Mouse (Mus musculus) macrophage (primary cell): ENCODE data around the gene Arpp21. TPM values are rescaled to one million over a fixed set of nuclear protein-coding genes. Genes with fewer than 3 reads are reported as not detected.

Experiments
- H3K27ac ChIP-seq: fragments of 350-480 bp; formaldehyde crosslinking; 2 replicates; pipeline ENCODE4 v1.9.0; 2021
- H3K36me3 ChIP-seq: fragments of 350-480 bp; formaldehyde crosslinking; 2 replicates; pipeline ENCODE4 v1.9.0; 2021; ENCODE audit errors: inconsistent target
- H3K4me3 ChIP-seq: fragments of 350-480 bp; formaldehyde crosslinking; 2 replicates; pipeline ENCODE4 v1.9.0; 2021; ENCODE audit errors: inconsistent target
- H3K79me2 ChIP-seq: fragments of 350-480 bp; formaldehyde crosslinking; 2 replicates; pipeline ENCODE4 v1.9.0; 2021; ENCODE audit errors: inconsistent target
- WGBS: methylation state at CpG from one replicate; pipeline ENCODE4 v1.1.7; 2026; ENCODE audit warnings: inconsistent platforms; ENCODE audit not compliant: missing documents; 5-methylcytosine and 5-hydroxymethylcytosine counted together
- polyA plus RNA-seq: library from polyadenylated mRNA; stranded (reverse); fragments of 250-400 nt; gene quantifications from 3 replicates; pipeline ENCODE4 v1.2.4, GENCODE M21; 2018; ENCODE audit warnings: inconsistent platforms

Arpp21 gene
- polyA plus RNA-seq, 1 experiment from 2014 or later = 0.19 TPM

DNA sequence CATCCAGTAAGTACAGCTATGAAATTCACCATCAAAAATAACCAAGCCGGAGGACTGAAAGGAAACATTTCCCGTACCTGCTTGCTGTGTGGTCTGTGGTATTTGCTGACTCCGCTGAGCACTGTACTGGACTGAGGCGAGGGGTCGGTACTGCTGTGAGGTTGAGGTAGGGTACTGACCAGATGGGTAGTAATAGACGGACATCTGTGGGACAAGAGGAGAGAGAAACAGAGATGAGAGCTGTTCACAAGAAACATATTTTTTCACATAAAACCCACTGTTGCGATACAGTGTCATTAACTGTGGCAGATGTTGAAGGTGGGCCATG lies 116.7 kb downstream of the Arpp21 start:
- WGBS = 27% methylated on average over 7 of the region's 7 CpGs
- no peaks in the 10 kb centered on the region for H3K79me2 ChIP-seq
- H3K27ac ChIP-seq = no peak overlapping the region
- no peak overlapping the region for H3K4me3 ChIP-seq
- H3K36me3 ChIP-seq = no peaks in the 10 kb centered on the region

DNA sequence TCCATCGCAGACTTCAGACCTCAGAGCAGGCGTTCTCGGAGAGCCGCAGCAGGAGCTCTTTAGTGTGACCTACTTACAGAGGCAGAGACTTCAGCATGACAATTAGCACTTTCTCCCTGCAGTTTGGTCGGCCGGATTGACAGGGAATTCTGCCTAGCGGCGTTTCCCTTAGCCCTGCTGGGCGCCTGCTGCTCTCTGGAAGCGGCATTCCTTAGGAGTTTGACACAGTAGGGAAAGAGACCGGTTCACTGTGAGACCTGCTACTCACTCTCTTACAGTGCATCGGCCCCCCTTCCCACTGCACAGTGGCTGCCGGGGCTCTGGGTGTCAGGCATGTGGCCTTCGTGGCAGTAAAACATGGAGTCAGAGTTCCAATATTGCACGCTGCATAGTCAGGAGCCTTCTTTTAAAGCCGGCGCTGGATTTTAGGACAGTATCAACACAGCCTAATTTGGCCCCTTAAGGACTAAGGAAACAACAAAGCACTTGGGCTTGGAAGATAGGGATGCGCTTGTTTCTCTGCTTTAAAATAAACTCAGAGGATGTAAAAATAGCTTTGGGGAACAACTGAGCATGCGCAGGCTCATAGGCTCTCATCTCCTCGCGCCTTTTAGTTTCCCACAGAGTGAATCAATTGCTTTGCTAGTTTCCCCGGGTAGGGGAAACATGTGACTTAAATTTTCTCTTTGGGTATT lies 117.2 kb downstream of the Arpp21 start:
- Histone ChIP-seq H3K4me3 (no peak overlapping the region), H3K27ac (no peak overlapping the region), H3K79me2 (no peaks in the 10 kb centered on the region), H3K36me3 (no peaks in the 10 kb centered on the region)
- WGBS = 25% methylated on average over 22 of the region's 22 CpGs

DNA sequence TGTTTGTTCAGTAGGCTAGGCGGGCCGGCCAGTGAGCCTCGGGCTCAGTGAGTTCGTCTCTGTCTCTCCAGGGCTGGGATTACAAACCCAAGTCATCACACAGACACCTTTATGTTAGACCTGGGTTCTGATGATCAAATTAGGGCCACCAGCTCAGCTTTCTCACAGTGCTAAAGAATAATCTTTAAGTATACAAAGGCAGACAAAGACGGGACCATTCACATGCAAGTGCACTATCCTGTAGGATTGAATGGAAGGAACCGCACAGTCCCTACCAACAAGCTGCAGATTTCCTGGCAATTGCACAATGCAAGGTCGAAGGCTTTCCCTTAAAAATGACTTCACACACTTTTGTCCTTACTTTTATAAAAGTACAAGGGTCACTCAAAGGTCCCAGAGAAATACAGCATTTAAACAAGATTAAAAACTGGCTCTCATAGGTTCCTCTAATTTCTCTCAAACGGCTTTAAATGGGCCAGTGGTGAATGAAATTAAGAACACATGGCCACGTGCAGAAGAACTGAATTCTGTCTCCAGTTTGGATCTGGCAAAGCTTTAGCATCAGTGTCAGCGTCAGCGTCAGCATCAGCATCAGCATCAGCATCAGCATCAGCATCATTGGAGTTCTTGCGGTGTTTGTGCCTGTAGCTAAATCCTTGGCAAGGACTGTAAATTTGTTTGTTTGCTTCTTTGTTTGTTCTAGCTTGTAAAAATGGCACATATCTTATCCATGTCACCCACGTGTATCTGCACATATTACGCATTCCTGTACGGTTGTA lies 117.9 kb downstream of the Arpp21 start:
- no peak overlapping the region for H3K4me3 ChIP-seq
- H3K27ac ChIP-seq = no peak overlapping the region
- H3K79me2 ChIP-seq = no peaks in the 10 kb centered on the region
- no peaks in the 10 kb centered on the region for H3K36me3 ChIP-seq
- WGBS = 55% methylated on average over 15 of the region's 15 CpGs

DNA sequence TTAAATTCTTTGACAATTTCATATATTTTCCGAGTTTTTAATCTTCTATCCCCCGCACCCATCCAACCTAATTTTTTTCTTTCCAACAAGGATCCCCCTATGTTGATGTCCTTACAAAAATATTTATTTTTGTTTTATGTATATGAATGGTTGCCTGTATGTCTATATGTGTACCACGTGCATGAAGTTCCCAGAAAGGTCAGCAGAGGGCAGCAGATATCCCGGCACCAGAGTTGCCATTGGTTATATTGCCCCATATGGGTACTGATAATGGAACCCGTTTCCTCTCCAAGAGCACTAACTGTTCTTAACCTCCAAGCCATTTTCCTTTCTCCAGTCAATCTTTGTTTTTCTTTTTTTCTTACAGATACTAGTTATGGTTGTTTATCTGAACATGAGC lies 124.1 kb downstream of the Arpp21 start:
- Histone ChIP-seq H3K79me2 (no peaks in the 10 kb centered on the region), H3K36me3 (no peaks in the 10 kb centered on the region), H3K27ac (no peak overlapping the region), H3K4me3 (no peak overlapping the region)
- WGBS = 91% methylated on average over 4 of the region's 5 CpGs

DNA sequence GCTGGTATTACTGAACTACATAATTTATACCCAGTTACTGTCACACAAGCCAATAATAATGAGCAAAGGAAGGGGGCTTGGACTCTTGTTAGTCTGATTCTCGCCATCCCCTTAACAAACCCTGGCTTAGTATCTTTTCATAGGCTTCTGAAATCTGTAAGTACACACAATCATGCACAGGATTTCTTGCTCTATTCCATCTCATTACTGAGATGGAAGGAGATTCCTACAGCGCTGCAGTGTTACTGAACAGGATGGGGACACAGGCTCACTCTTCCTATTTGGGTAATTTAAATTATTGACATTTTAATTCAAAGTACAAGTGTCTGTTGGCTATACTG lies 132.9 kb downstream of the Arpp21 start:
- Histone ChIP-seq H3K27ac (no peak overlapping the region), H3K4me3 (no peak overlapping the region), H3K79me2 (no peaks in the 10 kb centered on the region), H3K36me3 (no peaks in the 10 kb centered on the region)
- 100% methylated on average over 1 of the region's 2 CpGs for WGBS

DNA sequence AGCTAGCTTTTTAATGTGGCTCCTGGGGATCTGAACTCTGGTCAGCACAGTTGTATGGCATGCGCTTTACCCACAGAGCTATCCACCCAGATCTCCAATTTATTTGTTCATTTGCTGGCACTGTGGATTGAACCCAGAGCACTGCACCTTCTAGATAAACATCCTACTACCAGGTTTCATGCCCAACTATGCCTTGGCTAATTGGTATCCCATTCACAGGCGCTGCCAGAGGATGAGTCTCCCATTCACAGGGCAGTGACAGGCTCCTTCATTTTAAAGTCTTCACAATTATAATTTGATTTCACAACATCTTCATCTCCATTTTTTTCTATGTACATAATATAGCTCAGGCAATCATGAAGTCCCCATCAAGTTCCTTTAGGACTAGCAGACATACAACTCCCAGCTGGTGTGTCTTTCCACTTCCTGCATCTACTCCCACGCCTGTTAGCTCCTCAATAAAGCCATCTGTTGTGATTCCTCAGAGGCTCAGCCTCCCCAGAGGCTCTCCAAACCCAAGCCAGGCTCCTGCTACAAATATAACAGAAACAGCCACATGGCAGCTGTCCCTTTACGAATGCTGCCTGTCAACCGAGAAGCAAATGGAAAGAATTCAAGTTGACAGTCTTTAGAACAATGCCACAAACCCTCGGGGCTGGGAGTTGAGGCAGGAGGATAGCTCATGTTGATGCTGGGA lies 133.4 kb downstream of the Arpp21 start:
- WGBS = 80% methylated on average over 6 of the region's 6 CpGs
- Histone ChIP-seq H3K79me2 (no peaks in the 10 kb centered on the region), H3K36me3 (no peaks in the 10 kb centered on the region), H3K4me3 (no peak overlapping the region), H3K27ac (no peak overlapping the region)

DNA sequence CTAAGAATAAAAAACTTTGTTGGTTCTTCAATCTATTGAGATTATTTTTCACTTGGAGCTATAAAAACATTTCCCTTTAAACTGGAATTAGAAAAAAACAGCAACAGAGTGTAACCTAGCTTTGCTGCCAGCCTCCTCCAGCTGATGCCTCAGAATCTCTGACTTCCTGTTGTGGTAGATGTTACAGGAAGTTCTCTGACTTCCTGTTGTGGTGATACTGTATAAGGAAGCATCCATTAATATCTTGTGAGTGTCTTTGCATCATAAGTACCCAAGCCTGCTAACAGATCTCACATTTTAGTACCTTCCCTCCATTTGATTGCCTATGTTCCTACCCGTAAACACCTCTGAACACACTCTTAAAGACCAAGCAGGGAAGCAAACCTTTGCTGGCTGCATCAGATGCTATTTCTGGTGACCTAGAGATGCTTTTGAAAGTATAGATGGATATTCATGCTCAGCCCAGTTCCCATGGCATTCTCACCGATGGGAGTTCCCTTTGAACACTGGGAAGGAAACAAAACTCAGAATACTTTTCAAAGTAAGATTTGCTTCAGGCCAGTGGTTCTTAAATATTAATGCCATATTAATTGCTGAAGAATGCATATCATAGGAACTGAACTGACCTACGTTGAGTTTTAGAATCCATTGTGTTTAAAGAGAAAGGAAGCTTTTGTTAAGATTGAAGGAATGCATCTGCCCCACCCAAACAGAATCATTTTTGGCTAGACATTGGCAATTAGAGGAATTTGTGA lies 134.7 kb downstream of the Arpp21 start:
- Histone ChIP-seq H3K79me2 (no peaks in the 10 kb centered on the region), H3K36me3 (no peaks in the 10 kb centered on the region), H3K4me3 (no peak overlapping the region), H3K27ac (no peak overlapping the region)
- WGBS = 82% methylated on average over 3 of the region's 3 CpGs

DNA sequence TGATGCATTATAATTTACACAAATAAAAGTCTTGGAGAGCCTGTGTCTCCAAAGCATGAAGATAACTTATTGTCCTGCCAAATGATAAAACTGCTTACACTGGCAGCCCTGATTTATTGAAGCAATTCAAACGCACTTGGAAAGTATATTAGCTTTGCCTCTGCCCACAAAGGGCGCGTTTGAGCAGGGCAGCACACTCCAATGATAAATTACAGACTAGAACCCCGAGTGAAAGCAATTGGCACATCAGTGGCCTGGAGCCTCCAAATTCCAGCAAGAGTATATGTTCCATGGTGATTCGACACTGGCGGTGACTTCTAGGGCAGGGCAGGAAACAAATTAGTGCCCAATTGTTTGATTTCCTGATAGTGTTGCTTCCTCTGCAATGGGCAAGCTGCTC lies 137.5 kb downstream of the Arpp21 start:
- Histone ChIP-seq H3K36me3 (no peaks in the 10 kb centered on the region), H3K27ac (no peak overlapping the region), H3K4me3 (no peak overlapping the region), H3K79me2 (no peaks in the 10 kb centered on the region)
- 91% methylated on average over 6 of the region's 6 CpGs for WGBS

DNA sequence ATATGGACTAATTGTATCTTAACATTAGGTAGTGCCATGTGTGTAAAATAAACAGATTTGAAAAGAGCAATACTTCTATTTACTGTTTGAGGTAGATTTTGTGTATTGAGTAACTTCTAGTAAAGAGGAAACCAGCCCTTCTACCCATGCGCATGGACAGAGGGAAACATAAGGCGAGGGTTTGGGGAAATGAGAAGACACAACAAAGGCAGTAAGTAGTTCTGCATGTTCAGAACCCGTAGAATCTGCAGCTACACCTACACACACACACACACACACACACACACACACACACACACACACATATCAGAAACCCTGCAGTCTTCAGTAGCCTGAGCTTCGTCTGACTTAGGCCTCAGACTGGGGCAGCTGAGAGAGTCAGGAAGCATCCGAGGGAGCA lies 140.0 kb downstream of the Arpp21 start:
- 54% methylated on average over 5 of the region's 5 CpGs for WGBS
- Histone ChIP-seq H3K79me2 (no peaks in the 10 kb centered on the region), H3K4me3 (no peak overlapping the region), H3K27ac (no peak overlapping the region), H3K36me3 (no peaks in the 10 kb centered on the region)

DNA sequence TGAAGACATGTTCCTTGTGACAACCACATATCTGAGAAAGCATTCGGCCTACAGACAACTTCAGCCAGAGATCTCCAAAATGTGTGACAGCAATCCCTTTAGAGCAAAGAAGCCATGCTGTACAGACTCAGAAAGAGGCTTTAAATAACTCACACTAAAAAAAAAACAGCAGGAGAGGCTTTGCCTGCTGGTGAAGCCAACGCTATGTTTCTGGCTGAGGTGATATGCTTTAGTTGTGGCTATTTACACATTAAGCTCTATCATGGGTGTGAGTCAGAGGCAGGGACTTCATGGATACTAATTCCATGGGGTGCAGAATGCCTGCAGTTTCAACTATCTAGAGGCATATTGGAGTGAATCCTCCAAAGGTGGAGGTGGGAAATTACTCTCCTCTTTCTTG lies 140.5 kb downstream of the Arpp21 start:
- H3K36me3 ChIP-seq = no peaks in the 10 kb centered on the region
- H3K27ac ChIP-seq = no peak overlapping the region
- H3K4me3 ChIP-seq = no peak overlapping the region
- 83% methylated on average over 2 of the region's 2 CpGs for WGBS
- H3K79me2 ChIP-seq = no peaks in the 10 kb centered on the region

DNA sequence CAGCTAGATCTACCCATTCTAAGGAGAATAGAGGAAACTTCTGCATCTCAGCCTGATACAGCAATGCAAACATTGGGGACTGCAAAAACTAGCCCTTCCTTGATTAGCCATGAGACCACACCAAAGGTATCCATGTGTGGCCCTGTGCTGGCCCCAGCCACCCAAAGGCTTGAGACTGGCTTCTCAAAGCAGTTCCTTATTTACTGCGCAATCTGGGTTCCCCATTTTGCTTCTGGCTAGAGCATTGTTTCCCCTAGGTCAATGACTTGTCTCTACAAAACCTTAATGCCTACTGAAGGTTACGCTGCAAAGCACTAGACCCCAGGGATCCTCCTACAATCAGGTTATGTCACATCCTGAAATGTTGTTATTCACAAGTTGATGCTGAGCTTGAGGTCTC lies 156.8 kb downstream of the Arpp21 start:
- WGBS = 69% methylated on average over 2 of the region's 2 CpGs
- no peaks in the 10 kb centered on the region for H3K36me3 ChIP-seq

DNA sequence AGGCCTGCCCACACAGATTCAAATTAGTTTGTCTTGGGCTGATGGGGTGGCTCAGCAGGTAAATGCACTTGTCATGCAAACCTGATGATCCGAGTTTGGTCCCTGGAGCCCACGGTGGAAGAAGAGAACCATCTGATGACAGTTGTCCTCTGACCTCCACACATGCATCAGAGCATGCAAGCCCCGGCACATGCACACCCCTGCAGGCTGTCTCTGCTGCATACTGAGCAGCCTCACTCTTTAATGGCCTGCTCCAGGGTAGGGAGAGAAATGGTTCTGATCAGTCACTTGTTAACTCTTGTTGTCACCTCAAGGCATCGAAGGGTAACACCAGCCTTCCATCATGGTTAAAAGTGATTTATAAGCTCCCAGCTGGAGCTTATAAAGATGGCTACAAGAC lies 157.3 kb downstream of the Arpp21 start:
- WGBS = 92% methylated on average over 4 of the region's 4 CpGs
- H3K79me2 ChIP-seq = no peaks in the 10 kb centered on the region
- no peaks in the 10 kb centered on the region for H3K36me3 ChIP-seq
- no peak overlapping the region for H3K27ac ChIP-seq
- H3K4me3 ChIP-seq = no peak overlapping the region

More for the DNA sequence above, 156.8 kb downstream of the Arpp21 start:
- no peaks in the 10 kb centered on the region for H3K79me2 ChIP-seq
- no peak overlapping the region for H3K27ac ChIP-seq
- no peak overlapping the region for H3K4me3 ChIP-seq

DNA sequence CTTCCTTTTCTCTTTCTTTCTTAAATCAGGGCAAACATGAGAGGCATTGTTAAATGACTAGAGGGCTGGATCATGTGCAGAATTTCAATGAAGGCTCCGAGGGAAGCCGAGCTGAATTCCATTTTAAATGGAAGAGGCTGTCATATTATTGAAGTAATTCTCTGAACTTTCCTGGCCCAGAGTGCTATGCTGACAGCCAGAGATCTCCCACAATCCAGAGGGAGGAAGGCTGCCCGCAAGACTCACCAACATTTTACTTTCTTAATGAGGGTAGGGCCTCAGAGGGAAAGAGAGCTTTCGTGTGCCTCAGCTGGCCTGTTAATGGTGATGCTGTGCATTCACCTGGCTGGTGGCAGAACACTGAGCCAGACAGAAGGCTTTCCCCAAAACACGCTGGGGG lies 160.5 kb downstream of the Arpp21 start:
- 92% methylated on average over 5 of the region's 5 CpGs for WGBS
- Histone ChIP-seq H3K36me3 (no peaks in the 10 kb centered on the region), H3K27ac (no peak overlapping the region), H3K4me3 (no peak overlapping the region), H3K79me2 (no peaks in the 10 kb centered on the region)

DNA sequence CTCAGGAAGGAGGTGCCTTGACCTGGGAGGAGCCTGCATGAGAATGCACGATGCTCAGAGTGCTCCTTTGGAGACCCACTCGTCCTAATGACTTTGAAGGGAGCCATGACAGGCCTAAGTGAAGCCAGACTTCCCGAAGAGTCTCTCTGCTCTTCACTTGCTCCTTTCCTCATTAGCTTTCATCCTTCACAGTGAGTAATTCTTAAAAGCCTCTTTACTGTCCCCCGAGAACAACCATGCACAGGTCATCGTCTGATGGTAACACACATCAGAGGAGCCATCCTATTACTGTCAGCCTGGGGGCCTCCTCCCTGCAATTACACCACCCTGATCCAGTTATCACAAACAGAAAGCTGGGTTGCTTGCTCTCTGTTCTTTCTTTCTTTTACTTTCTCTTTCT lies 160.9 kb downstream of the Arpp21 start:
- H3K79me2 ChIP-seq = no peaks in the 10 kb centered on the region
- H3K4me3 ChIP-seq = no peak overlapping the region
- no peak overlapping the region for H3K27ac ChIP-seq
- WGBS = 77% methylated on average over 5 of the region's 5 CpGs
- H3K36me3 ChIP-seq = no peaks in the 10 kb centered on the region

DNA sequence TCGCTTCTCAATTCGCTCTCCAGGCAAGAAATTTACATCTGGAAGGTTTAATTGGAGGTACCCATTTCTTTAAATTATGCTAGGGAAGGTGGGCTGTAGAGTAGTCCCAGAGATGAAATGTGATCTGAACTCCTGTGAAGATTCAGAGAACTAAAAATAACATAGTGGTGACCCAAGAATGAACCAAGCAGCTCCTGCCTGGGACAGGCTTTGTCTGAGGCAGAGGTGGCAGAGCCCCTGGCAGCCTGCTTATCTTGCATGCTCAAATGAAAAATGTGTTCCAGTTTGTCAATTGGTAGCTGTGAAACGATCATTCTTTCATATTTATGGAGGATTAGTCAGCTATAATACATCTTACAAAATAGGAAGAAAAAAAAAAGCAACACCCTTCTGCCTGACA lies 164.4 kb downstream of the Arpp21 start:
- H3K36me3 ChIP-seq = no peaks in the 10 kb centered on the region
- WGBS = 69% methylated on average over 3 of the region's 3 CpGs
- H3K27ac ChIP-seq = no peak overlapping the region
- H3K79me2 ChIP-seq = no peaks in the 10 kb centered on the region
- H3K4me3 ChIP-seq = no peak overlapping the region
